Mouse (Mus musculus) ES-E14 (cell line): ENCODE measurements around the gene Adora2b. TPM values are rescaled to one million over a fixed set of nuclear protein-coding genes. Genes with fewer than 3 reads are reported as not detected.

Experiments used
- DNase-seq: peaks from one replicate; pipeline ENCODE4 v3.0.0-alpha.2; 2013; ENCODE audit warnings: low read depth, low spot score
- H3K27ac ChIP-seq: 2 replicates; pipeline ENCODE4 v1.5.1; 2012; ENCODE audit warnings: low read depth, mild to moderate bottlenecking, low read length, moderate library complexity, mixed read lengths; ENCODE audit not compliant: poor library complexity, insufficient read depth, severe bottlenecking
- H3K36me3 ChIP-seq: 2 replicates; pipeline ENCODE4 v1.6.1; 2012; ENCODE audit warnings: mild to moderate bottlenecking, low read length, moderate library complexity, mixed read lengths; ENCODE audit not compliant: control insufficient read depth, poor library complexity, insufficient read depth, severe bottlenecking
- H3K4me1 ChIP-seq, 2 experiments: fragments of 150-350 bp in 1 of 2; sonication (generic) in 1 of 2; 2 replicates each; pipeline ENCODE4 v1.6.1; 2012; ENCODE audit warnings: low read length in 2 of 2, mild to moderate bottlenecking in 1 of 2, mixed read lengths in 1 of 2; ENCODE audit not compliant: control insufficient read depth in 2 of 2, insufficient read depth in 2 of 2, poor library complexity in 1 of 2
- H3K4me3 ChIP-seq, 2 experiments: fragments of 150-350 bp in 1 of 2; sonication (generic) in 1 of 2; 2 replicates each; pipeline ENCODE4 v1.5.1; 2012; ENCODE audit warnings: low read length in 2 of 2, low read depth in 1 of 2, mild to moderate bottlenecking in 1 of 2, mixed read lengths in 1 of 2; ENCODE audit not compliant: insufficient read depth in 1 of 2, poor library complexity in 1 of 2, severe bottlenecking in 1 of 2
- H3K9ac ChIP-seq: 2 replicates; pipeline ENCODE4 v1.6.1; 2012; ENCODE audit warnings: low read depth, mild to moderate bottlenecking, low read length, mixed read lengths; ENCODE audit not compliant: poor library complexity, insufficient read depth, severe bottlenecking
- H3K9me3 ChIP-seq: fragments of 150-350 bp; sonication (generic); 2 replicates; pipeline ENCODE4 v1.6.1; 2012; ENCODE audit warnings: low read depth, mild to moderate bottlenecking, low read length; ENCODE audit not compliant: control insufficient read depth, insufficient read depth
- CHD2 ChIP-seq: IDR thresholded peaks from 2 replicates; pipeline ENCODE4 v1.6.1; 2014; ENCODE audit warnings: mild to moderate bottlenecking, low read depth, low read length, inconsistent platforms
- HCFC1 ChIP-seq: IDR thresholded peaks from 2 replicates; pipeline ENCODE4 v1.6.1; 2012; ENCODE audit warnings: low read length, inconsistent platforms, borderline replicate concordance; ENCODE audit not compliant: insufficient read depth
- MAFK ChIP-seq: IDR thresholded peaks from 2 replicates; pipeline ENCODE4 v1.6.1; 2014; ENCODE audit warnings: mild to moderate bottlenecking, low read depth, low read length, inconsistent platforms; ENCODE audit not compliant: insufficient read depth
- ZC3H11A ChIP-seq: IDR thresholded peaks from 2 replicates; pipeline ENCODE4 v1.6.1; 2012; ENCODE audit warnings: low read depth, mild to moderate bottlenecking, inconsistent platforms, low read length, borderline replicate concordance
- ZNF384 ChIP-seq: IDR thresholded peaks from 2 replicates; pipeline ENCODE4 v1.6.1; 2012; ENCODE audit warnings: low read depth, low read length, inconsistent platforms
- in situ Hi-C, 2 experiments: fragments of 600-800 bp; cut with MboI; formaldehyde crosslinking; loops; one replicate each; pipeline ENCODE4 v1.15.1; 2025; ENCODE audit warnings: low sequenced_read_pairs in 2 of 2, inconsistent platforms in 1 of 2; ENCODE audit not compliant: unreplicated experiment in 2 of 2
- total RNA-seq: library from RNA; depleted of rRNA; stranded (reverse); fragments of 300-350 nt; gene quantifications from 2 replicates; pipeline ENCODE4 v1.2.3, GENCODE M21; 2012

Gene Adora2b
- total RNA-seq, 1 experiment = 8.0 TPM

DNA sequence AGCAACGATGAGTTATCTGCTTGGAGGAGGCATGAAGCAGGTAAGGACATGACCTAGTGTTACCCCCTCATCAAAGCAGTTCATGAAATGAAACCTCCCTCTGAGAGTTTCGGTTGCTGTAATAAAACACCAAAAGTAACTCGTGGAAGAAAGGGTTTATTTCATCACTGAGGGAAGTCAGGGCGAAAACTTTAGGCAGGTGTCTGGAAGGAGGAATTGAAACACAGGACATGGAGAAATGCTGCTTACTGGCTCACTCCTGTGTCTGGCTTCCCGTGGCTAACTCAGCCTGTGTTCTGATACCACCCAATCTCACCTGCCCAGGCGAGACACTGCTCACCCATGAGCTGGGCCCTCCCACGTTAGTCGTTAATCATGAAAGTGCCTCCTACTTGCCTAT, 36.2 kb downstream of the Adora2b start:
- no peak overlapping the region for H3K4me3 ChIP-seq
- no peak overlapping the region for H3K27ac ChIP-seq
- no peaks in the 10 kb centered on the region for H3K9me3 ChIP-seq
- no peak overlapping the region for H3K9ac ChIP-seq
- H3K36me3 ChIP-seq = peaks cover 24% of the 10 kb centered on the region
- in situ Hi-C loops = no loop called here
- no peak for TF ChIP-seq MAFK
- TF ChIP-seq HCFC1 = no peak
- no peak for TF ChIP-seq CHD2
- TF ChIP-seq ZC3H11A = no peak
- TF ChIP-seq ZNF384 = no peak
- DNase-seq = no peak
- 0 out of 4 replicates have a peak, but pooled peaks cover 0 to 1% of the 10 kb centered on the region in 2 experiments for H3K4me1 ChIP-seq

DNA sequence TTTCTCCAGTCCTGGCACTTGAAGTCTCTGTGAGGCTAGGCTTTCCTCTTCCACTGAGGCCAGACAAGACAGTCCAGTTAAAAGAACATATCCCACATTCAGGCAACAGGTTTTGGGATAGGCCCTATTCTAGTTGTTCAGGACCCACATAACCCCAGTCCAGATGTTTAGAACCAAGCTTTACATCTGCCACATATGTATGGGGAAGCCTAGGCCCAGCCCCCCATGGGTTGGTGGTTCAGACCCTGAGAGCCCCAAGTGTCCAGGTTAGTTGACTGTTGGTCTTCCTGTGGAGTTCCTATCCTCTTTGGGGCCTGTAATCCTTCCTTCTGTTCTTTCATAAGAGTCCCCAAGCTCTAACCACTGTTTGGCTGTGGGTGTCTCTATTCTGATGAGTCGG, 38.9 kb downstream of the Adora2b start:
- in situ Hi-C loops = no loop called here
- no peak overlapping the region for H3K4me3 ChIP-seq
- H3K27ac ChIP-seq = no peak overlapping the region
- peaks cover 27% of the 10 kb centered on the region for H3K36me3 ChIP-seq
- no peaks in the 10 kb centered on the region for H3K9me3 ChIP-seq
- H3K9ac ChIP-seq = no peak overlapping the region
- TF ChIP-seq ZC3H11A (no peak), MAFK (no peak), CHD2 (no peak), HCFC1 (no peak), ZNF384 (no peak)
- no peaks in the 10 kb centered on the region for H3K4me1 ChIP-seq
- no peak for DNase-seq

DNA sequence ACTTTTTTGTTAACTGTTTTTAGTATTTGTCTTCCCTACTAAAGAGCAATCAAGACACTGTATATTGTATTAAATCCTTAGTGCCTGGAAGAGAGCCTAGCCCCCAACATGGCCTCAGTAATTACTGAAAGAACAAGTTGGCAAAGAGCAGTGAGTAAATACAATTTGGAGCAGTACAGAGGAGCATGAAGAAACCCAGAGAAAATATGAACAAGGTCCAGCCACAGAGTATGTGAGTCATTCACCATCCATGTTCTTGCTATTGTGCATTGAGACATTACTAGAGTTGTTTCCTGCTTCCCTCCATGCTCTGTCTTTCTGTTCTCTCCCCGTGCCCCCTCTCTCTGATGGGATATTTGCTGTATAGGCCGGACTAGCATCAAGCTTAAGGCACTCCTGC, 45.3 kb downstream of the Adora2b start:
- no peaks in the 10 kb centered on the region for H3K4me1 ChIP-seq
- no peak overlapping the region for H3K27ac ChIP-seq
- H3K9ac ChIP-seq = no peak overlapping the region
- no peak for TF ChIP-seq HCFC1
- TF ChIP-seq ZC3H11A = no peak
- TF ChIP-seq ZNF384 = no peak
- no peak for TF ChIP-seq MAFK
- TF ChIP-seq CHD2 = no peak
- H3K36me3 ChIP-seq = peaks cover 20% of the 10 kb centered on the region
- no peak for DNase-seq
- H3K4me3 ChIP-seq = no peak overlapping the region
- H3K9me3 ChIP-seq = no peaks in the 10 kb centered on the region
- in situ Hi-C loops = no loop called here

DNA sequence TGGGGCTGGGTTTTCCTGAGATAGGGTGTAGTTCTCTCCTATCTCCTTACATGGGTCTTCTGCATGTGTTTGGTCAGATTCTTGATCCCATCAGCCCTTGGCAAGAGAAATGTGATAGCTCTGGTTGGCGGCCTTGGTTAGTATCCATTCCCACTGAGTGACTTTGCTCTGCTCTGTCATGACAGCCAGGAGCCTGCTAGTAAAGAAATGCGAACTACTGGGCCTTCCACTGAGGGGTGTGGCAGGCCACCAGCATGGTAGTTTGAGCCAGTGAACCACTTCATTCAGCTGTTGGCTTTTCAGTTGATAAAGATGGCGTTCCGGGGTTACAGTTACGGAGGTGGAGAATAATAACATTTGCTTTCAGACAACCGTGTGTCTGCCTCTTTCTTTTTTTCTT, 50.1 kb downstream of the Adora2b start:
- Histone ChIP-seq H3K9me3 (no peaks in the 10 kb centered on the region), H3K9ac (no peak overlapping the region), H3K4me1 (no peaks in the 10 kb centered on the region), H3K36me3 (peaks cover 7% of the 10 kb centered on the region), H3K27ac (no peak overlapping the region), H3K4me3 (no peak overlapping the region)
- no peak for DNase-seq
- TF ChIP-seq ZNF384 (no peak), MAFK (no peak), HCFC1 (no peak), CHD2 (no peak), ZC3H11A (no peak)
- in situ Hi-C loops = no loop called here

DNA sequence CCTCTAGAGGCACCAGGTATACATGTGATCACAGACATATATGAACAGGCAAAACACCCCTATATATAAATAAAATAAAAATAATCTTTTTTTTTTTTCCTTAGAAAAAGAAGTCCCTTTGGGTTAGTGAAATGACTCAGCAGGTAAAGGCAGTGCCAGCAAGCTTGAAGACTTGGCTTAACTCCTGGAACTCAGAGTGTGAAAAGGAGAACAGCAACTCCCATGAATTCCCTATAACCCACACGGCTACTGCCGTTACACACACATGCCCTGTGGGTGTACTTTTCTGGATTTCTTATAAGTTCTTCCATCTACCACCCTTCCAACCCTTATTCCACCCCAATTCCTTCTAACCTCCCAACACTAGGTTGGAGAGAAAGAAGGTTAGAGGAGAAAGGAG, 57.1 kb downstream of the Adora2b start:
- Histone ChIP-seq H3K36me3 (peaks cover 6% of the 10 kb centered on the region), H3K9ac (no peak overlapping the region), H3K4me1 (no peaks in the 10 kb centered on the region), H3K4me3 (no peak overlapping the region), H3K9me3 (no peaks in the 10 kb centered on the region), H3K27ac (no peak overlapping the region)
- TF ChIP-seq CHD2 = no peak
- TF ChIP-seq ZNF384 = no peak
- no peak for TF ChIP-seq ZC3H11A
- TF ChIP-seq MAFK = no peak
- no peak for TF ChIP-seq HCFC1
- DNase-seq = no peak
- in situ Hi-C loops = no loop called here
